Mouse (Mus musculus) embryonic fibroblast, embryonic 13.5 days (primary cell): Measurements from ENCODE around the gene Hs3st3b1. TPM values are rescaled to one million over a fixed set of nuclear protein-coding genes. Genes with fewer than 3 reads are reported as not detected.

ENCODE experiments used
- H3K27ac ChIP-seq: 2 replicates; pipeline ENCODE4 v1.5.1; 2012; ENCODE audit warnings: low read length, control low read depth, inconsistent platforms; ENCODE audit not compliant: insufficient read depth
- H3K4me1 ChIP-seq: 2 replicates; pipeline ENCODE4 v1.6.1; 2011; ENCODE audit warnings: low read length; ENCODE audit not compliant: control insufficient read depth, insufficient read depth
- H3K4me3 ChIP-seq: 2 replicates; pipeline ENCODE4 v1.5.1; 2011; ENCODE audit warnings: mild to moderate bottlenecking, control low read depth, low read length; ENCODE audit not compliant: insufficient read depth
- CTCF ChIP-seq: IDR thresholded peaks from 2 replicates; pipeline ENCODE4 v1.5.1; 2011; ENCODE audit warnings: mild to moderate bottlenecking, control low read depth, low read length, moderate library complexity, borderline replicate concordance; ENCODE audit not compliant: insufficient read depth
- POLR2A ChIP-seq: IDR thresholded peaks from 2 replicates; pipeline ENCODE4 v1.6.1; 2011; ENCODE audit warnings: low read depth, mild to moderate bottlenecking, control low read depth, low read length, moderate library complexity
- polyA plus RNA-seq: library from polyadenylated mRNA; stranded (reverse); fragments of >200 nt; gene quantifications from 2 replicates; pipeline ENCODE4 v1.2.4, GENCODE M21; 2011; ENCODE audit warnings: low read depth; ENCODE audit not compliant: missing spikeins, insufficient read length

Hs3st3b1 gene
- polyA plus RNA-seq, 1 experiment: 7.0 TPM

DNA sequence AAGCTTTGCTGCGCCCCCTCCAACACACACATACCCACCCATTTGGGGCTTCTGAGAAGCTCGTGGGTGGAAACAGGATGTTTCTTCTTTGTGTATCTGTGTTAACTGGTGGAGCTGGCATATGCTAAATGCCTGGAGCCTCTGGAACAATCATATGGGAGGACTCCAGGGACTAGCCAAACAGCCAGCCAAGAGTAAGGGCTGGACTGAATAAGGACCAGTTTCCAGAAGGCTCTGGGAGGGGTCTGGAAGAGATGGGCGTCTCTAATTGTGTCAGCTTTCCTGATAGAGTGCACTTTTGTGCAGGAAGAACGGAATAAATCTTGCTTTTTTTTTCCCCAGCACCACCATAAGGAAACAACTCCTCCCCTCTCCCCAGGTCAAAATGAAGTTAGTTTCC is 8.2 kb downstream of the Hs3st3b1 start:
- Histone ChIP-seq H3K4me1 (no peaks in the 10 kb centered on the region), H3K4me3 (peak overlapping the region; percentile 37), H3K27ac (no peak overlapping the region)
- TF ChIP-seq POLR2A: no peak
- TF ChIP-seq CTCF: no peak

DNA sequence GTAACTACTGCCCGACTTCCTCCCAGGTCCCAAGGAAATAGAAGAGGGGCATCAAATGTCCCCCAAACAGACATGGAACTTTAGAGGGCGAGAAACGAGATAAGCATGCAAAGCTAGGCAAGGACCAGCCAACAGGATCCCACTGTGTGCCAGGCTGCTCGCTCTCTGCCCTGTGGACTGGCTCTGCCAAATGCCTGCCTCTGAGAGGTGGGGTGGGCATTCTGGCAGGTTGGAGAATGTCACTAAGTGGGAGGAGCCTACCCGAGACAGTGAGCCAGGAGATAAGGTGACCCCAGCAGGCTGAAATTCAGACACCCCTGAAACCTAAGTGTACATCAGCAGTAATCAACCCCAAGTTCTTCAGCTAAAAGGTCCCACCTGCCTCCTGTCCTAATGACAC is 11.1 kb downstream of the Hs3st3b1 start:
- Histone ChIP-seq H3K27ac (no peak overlapping the region), H3K4me1 (no peaks in the 10 kb centered on the region), H3K4me3 (no peak overlapping the region)
- TF ChIP-seq POLR2A (no peak), CTCF (no peak)

DNA sequence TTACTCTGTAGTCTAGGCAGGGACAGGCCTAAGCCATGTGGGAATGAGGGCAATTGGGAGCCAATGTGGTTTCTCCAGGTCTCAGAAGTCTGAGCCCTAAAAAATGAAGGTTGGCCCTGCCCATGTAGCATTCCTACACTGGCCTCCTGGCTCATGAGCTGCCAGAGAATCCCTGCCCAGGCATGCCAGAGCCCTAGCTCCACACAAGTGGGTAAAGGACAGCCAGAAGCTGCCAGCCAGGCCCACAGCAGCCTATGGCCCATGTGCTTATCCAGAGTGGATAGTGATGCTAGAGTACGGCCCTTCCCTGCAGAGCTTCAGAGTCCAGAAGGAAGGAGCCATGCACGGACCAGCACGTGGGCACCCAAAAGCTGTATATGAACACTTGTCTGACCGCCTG is 12.1 kb downstream of the Hs3st3b1 start:
- no peak overlapping the region for H3K27ac ChIP-seq
- no peak overlapping the region for H3K4me3 ChIP-seq
- TF ChIP-seq POLR2A: no peak
- no peak for TF ChIP-seq CTCF
- H3K4me1 ChIP-seq: no peaks in the 10 kb centered on the region

DNA sequence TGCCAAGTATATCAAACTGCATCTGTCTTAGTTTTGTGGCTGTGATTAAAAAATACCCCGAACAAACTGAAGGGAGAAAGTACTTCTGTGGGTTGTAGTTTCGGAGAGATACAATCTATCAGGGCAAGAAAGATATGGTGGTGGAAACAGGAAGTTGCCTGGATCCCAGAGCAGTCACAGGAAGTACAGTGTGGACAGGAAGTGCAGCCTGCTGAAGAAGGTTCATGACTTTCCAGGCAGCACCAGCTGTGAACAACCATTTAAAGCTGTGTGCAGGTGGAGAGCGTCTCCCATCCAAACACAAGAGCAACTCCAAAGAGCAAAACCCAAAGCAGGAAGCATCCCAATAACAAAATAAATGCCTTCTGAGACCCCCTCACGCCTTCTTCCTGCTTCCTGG is 13.6 kb downstream of the Hs3st3b1 start:
- H3K4me1 ChIP-seq: no peaks in the 10 kb centered on the region

DNA sequence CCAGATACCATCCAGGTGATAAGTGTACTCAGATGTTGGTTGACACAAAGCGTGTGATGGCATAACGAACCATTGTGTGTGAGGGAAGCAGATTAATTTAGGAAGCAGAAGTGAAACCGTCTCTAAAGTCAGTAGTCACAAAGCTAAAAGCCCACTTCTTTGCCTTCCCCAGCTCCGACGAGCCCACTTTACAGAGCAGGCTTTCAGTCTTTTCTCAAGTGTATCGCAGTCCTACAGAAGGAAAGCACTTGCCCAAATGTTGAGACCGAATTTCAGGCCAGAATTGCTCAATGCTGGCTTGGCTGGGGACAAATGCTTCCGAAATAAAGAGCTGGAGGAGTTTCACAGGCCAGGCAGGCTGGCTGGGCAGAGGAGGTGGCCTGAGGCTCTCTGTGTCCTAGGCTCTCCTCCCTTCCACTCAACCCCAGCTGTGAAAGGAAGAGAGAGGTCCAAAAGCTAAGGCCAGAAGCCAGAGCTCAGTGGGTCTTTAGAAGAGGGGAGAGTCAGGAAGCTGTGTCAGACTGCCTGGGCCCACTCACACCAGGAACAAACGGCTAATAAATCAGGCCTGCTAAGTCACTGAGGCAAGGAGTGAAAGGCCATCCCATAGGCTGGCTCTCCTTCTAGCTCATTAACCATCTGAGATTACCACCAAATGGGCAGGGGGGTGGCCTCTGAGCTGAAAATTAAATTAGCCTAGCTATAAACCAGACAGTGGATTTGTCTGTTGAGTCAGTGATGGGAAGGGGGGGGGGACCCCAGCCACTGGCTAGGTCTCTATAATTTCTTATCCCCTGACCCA is 15.3 kb downstream of the Hs3st3b1 start:
- TF ChIP-seq POLR2A (no peak), CTCF (no peak)
- Histone ChIP-seq H3K4me1 (no peaks in the 10 kb centered on the region), H3K27ac (no peak overlapping the region), H3K4me3 (no peak overlapping the region)

More for the DNA sequence above, 13.6 kb downstream of the Hs3st3b1 start:
- no peak for TF ChIP-seq CTCF
- no peak for TF ChIP-seq POLR2A
- no peak overlapping the region for H3K27ac ChIP-seq
- H3K4me3 ChIP-seq: no peak overlapping the region

DNA sequence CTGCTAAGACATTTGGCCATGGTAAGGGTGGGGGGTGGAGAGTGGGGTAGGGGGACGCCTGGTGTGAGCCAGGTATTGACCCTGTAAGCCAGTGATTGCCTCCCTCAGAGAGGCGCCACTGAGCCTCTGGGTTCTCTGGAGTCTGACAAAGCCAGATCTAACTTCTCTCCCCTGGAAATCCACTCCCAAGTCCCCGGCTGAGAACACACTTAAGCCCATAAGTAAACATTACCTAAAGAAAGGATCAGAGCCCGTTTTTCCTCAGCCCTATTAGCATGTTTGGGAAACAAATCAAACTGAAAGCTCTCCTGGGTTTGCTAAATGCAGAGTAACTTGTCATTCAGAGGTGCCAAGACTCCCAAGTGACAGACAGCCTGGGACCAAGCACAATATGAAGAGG is 17.3 kb downstream of the Hs3st3b1 start:
- Histone ChIP-seq H3K4me3 (no peak overlapping the region), H3K27ac (no peak overlapping the region), H3K4me1 (no peaks in the 10 kb centered on the region)
- no peak for TF ChIP-seq POLR2A
- TF ChIP-seq CTCF: no peak

DNA sequence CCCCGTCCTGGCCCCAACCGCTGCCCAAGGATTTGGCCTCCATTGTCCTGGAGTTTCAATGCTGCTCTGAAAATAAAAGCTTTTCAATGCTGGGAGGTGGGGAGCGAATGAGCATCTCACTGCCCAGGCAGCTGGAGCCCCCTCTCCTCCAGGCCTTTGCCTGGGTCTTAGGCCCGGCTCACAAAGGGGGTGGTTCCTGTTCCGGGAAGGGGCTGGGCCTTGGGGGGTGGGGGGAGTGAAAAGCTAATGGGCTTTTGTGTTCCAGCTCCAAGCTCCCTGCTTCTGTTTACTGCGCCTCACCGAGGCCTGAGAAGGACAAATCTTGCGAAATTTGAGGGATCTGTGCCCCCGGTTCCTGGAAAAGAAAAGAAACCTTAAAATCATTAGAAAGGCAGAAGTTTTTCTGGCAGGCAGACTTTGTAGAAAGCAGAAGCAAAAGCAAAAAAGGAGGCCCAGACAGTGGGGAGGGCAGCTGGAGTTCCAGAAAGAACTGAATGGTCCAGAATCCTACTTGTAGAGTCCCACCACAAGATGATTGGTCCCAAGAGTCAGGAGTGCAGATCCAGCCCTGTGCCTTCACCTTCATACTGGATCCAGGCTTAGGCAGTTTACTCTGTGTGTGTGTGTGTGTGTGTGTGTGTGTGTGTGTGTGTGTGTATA is 23.5 kb downstream of the Hs3st3b1 start:
- Histone ChIP-seq H3K4me1 (no peaks in the 10 kb centered on the region), H3K4me3 (no peak overlapping the region), H3K27ac (no peak overlapping the region)
- TF ChIP-seq CTCF (no peak), POLR2A (no peak)

DNA sequence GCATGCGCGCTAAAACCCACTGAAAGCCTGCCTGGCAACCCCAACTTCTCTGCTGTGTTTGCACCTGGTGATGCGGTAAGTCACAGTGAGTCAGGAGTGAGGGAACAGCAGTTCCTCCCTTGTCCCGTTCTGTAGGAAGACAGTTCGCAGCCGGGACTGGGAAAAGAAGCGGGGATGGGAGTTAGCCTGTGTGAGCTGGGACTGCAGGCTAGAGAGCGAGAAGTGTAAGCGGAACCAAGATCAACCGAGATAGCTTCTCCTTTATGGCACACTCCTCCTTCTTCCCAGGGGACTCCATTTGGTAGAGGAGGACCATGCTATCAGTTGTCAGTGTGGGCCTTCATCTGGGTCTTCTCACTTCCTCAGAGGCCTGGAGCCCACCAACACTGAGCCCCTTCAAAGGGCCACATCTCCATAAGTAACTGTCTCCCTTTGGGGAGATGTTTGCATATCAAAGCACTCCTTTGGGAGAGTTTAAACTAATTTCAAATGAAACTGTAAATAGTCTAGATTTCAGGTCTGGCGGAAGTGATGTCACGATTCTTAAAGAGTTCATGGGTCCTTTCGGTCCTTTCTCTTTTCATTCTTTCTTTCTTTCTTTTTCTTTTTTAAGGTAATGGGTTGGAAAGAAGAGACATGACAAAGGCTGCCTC is 24.1 kb downstream of the Hs3st3b1 start:
- H3K4me1 ChIP-seq: no peaks in the 10 kb centered on the region
- TF ChIP-seq CTCF (no peak), POLR2A (no peak)
- H3K27ac ChIP-seq: no peak overlapping the region
- no peak overlapping the region for H3K4me3 ChIP-seq

DNA sequence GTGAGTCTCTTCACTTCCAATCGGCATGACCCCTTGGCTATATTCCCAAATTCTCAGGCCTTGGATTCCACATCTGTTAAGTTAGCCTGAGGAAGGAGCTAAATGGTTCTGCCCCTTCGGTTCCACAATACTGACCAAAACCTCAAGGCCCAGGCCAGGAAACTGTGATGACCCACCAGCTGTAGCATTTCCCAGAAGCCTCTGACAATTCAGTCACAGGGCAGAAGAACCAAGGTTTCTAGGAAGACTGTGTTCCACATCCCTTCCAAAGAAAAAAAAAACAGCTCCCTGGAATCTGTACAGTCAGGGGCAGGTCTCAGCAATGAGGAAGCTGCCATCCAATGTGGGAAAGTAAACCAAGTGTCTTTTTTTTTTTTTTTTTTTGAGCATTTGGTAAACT is 25.1 kb downstream of the Hs3st3b1 start:
- Histone ChIP-seq H3K4me3 (no peak overlapping the region), H3K4me1 (peaks cover under 1% of the 10 kb centered on the region; the same call in 1 of the 2 replicates), H3K27ac (no peak overlapping the region)
- no peak for TF ChIP-seq CTCF

DNA sequence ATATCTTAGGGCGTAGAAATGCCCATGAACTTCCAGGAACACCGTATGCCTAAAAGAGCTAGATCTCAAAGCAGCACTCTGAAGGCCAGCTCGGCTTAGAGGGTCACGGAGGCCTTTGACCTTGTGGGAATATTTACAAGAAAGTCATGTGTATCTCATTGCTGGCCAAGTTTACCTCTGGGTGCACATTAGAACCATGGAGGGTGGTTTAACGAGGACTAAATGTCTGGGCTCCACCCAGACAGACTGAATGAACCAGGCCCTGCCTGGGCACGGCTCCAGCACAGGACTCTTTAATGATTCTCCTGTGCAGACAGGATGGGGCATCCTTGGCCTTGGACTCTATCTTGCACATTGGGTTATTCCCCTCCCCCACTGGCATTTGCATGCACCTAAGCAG is 27.9 kb downstream of the Hs3st3b1 start:
- Histone ChIP-seq H3K4me1 (peaks cover 3% of the 10 kb centered on the region; the same call in 1 of the 2 replicates), H3K4me3 (no peak overlapping the region), H3K27ac (no peak overlapping the region)
- no peak for TF ChIP-seq POLR2A
- TF ChIP-seq CTCF: no peak
